Mouse (Mus musculus) hindbrain, postnatal 0 days (tissue): ENCODE data around the gene Actr5. TPM values are rescaled to one million over a fixed set of nuclear protein-coding genes. Genes with fewer than 3 reads are reported as not detected.
A peak's percentile ranks its signal among the peaks of the same experiment; 100 is the strongest.

Experiments
- ATAC-seq: fragments of 200-750 bp; cut with Nextera tagmentation; 2 replicates; pipeline ENCODE4 v1.8.0; 2017; ENCODE audit warnings: mild to moderate bottlenecking, moderate TSS enrichment, moderate library complexity
- DNase-seq: peaks from one replicate; pipeline ENCODE4 v3.0.0-alpha.2; 2015; ENCODE audit warnings: low spot score
- H3K27ac ChIP-seq: fragments of 300-500 bp; sonication (generic); 2 replicates; pipeline ENCODE4 v1.5.1; 2014; ENCODE audit warnings: mild to moderate bottlenecking
- H3K27me3 ChIP-seq: fragments of 300-500 bp; sonication (generic); 2 replicates; pipeline ENCODE4 v1.6.1; 2014; ENCODE audit warnings: low read length, mixed read lengths; ENCODE audit not compliant: insufficient read depth
- H3K36me3 ChIP-seq: fragments of 300-500 bp; sonication (generic); 2 replicates; pipeline ENCODE4 v1.6.1; 2014; ENCODE audit warnings: low read length, mixed read lengths; ENCODE audit not compliant: insufficient read depth
- H3K4me1 ChIP-seq: fragments of 300-500 bp; sonication (generic); 2 replicates; pipeline ENCODE4 v1.6.1; 2014; ENCODE audit warnings: antibody characterized with exemption, low read length, mixed read lengths; ENCODE audit not compliant: insufficient read depth
- H3K4me2 ChIP-seq: fragments of 300-500 bp; sonication (generic); 2 replicates; pipeline ENCODE4 v1.6.1; 2014; ENCODE audit warnings: low read depth, mild to moderate bottlenecking, low read length, moderate library complexity, mixed read lengths
- H3K4me3 ChIP-seq: fragments of 300-500 bp; sonication (generic); 2 replicates; pipeline ENCODE4 v1.5.1; 2014; ENCODE audit warnings: low read length
- H3K9ac ChIP-seq: fragments of 300-500 bp; sonication (generic); replicated peaks from 2 replicates; pipeline ENCODE4 v1.6.1; 2014; ENCODE audit warnings: mild to moderate bottlenecking, low read length, moderate library complexity, mixed read lengths
- H3K9me3 ChIP-seq: fragments of 300-500 bp; sonication (generic); 2 replicates; pipeline ENCODE4 v1.6.1; 2016; ENCODE audit warnings: low read length, mixed read lengths
- CTCF ChIP-seq: IDR thresholded peaks from 2 replicates; pipeline ENCODE4 v1.5.1; 2016; ENCODE audit warnings: antibody characterized with exemption, control low read depth, low read depth
- WGBS: fragments of 180-500 bp; shearing (Covaris S2); extraction: QIAGEN DNeasy Blood & Tissue Kit; methylation state at CpG from one replicate; pipeline ENCODE4 v1.1.7; 2014; 5-methylcytosine and 5-hydroxymethylcytosine counted together
- polyA plus RNA-seq: library from polyadenylated mRNA; unstranded; fragments of >200 nt; fragmentation: Nextera tagmentation; extraction: Ambion mirVana; gene quantifications from 2 replicates; pipeline ENCODE4 v1.2.1, GENCODE M21; 2015
- total RNA-seq: library from RNA; depleted of rRNA; stranded (reverse); fragments of >200 nt; gene quantifications from 2 replicates; pipeline ENCODE4 v1.2.3, GENCODE M21; 2014; rRNA removed

Actr5 gene
- 18.0 and 25.4 TPM in 2 replicates for total RNA-seq
- 8.0 and 8.6 TPM in 2 replicates for polyA plus RNA-seq

GRCm38 (mm10) chr2:158624718-158625222, at the start of gene Actr5:
Gene Actr5, plus strand, starts transcription at chr2:158624888.
- ATAC-seq (peak; percentile 97), DNase-seq (peak; percentile 98)
- Histone ChIP-seq H3K36me3 (0 out of 2 replicates have a peak, but pooled peaks cover 3% of the 10 kb centered on the region), H3K4me1 (peaks cover 5% of the 10 kb centered on the region; the same call in 1 of the 2 replicates), H3K4me2 (peak within 1 kb of the TSS; percentile 72), H3K27ac (peak within 1 kb of the TSS; percentile 87), H3K27me3 (no peaks in the 10 kb centered on the region), H3K9ac (peak within 1 kb of the TSS; percentile 86), H3K4me3 (peak within 1 kb of the TSS; percentile 94), H3K9me3 (no peaks in the 10 kb centered on the region)
- TF ChIP-seq CTCF = peak; percentile 25; the same call in 1 of the 2 replicates
- WGBS = under 1% methylated on average over 39 of the region's 39 CpGs

GRCm38 (mm10) chr2:158579979-158580378, 44.7 kb upstream of the Actr5 start:
- Histone ChIP-seq H3K9me3 (no peaks in the 10 kb centered on the region), H3K4me1 (no peaks in the 10 kb centered on the region), H3K27ac (no peak overlapping the region), H3K36me3 (no peaks in the 10 kb centered on the region), H3K4me3 (no peak overlapping the region), H3K9ac (no peak overlapping the region), H3K4me2 (no peak overlapping the region), H3K27me3 (no peaks in the 10 kb centered on the region)
- TF ChIP-seq CTCF = no peak
- WGBS = 35% methylated on average over 4 of the region's 4 CpGs
- ATAC-seq (no peak), DNase-seq (peak; percentile 30)

DNA sequence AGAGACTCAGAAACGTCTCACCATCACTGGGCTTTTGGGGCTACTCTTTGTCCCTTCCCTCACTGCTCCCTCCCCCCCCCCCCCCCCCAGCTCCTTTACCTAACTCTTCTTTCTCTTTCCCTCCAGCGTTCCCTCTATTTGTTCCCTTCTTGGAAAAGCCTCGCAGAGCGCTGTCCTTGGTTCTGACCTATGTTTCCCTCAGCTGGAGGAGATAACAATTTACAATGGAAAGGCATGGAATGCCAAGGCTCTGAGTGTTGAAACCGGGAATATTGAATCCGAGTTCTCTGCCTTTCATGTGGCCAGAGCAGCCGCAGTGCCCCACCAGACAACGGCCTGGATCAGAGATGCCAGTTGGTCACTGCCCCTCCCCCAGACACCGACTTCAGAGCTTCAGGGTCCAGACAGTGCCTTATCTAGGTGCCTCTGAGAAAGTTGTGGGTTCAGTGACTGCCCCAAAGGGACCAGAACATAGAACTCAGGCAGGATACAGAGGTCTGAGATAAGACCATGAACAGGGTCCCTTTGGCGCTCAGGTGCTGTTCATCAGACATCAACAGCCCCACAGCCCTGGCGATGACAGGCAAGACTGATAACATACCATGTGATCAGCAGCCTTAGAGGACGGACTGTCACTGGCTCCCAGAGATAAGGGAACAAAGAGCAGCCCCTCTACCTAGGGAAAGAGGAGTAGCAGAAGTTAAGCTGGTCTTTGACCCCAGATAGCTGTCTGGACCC, 39.9 kb upstream of the Actr5 start:
- 0 out of 2 replicates have a peak, but pooled peaks cover 7% of the 10 kb centered on the region for H3K4me1 ChIP-seq
- no peak for TF ChIP-seq CTCF
- 16% methylated on average over 12 of the region's 12 CpGs for WGBS
- no peak overlapping the region for H3K4me2 ChIP-seq
- H3K9me3 ChIP-seq = no peaks in the 10 kb centered on the region
- no peaks in the 10 kb centered on the region for H3K27me3 ChIP-seq
- no peak overlapping the region for H3K9ac ChIP-seq
- H3K4me3 ChIP-seq = no peak overlapping the region
- DNase-seq (peak; percentile 25), ATAC-seq (no peak)
- no peaks in the 10 kb centered on the region for H3K36me3 ChIP-seq
- no peak overlapping the region for H3K27ac ChIP-seq

DNA sequence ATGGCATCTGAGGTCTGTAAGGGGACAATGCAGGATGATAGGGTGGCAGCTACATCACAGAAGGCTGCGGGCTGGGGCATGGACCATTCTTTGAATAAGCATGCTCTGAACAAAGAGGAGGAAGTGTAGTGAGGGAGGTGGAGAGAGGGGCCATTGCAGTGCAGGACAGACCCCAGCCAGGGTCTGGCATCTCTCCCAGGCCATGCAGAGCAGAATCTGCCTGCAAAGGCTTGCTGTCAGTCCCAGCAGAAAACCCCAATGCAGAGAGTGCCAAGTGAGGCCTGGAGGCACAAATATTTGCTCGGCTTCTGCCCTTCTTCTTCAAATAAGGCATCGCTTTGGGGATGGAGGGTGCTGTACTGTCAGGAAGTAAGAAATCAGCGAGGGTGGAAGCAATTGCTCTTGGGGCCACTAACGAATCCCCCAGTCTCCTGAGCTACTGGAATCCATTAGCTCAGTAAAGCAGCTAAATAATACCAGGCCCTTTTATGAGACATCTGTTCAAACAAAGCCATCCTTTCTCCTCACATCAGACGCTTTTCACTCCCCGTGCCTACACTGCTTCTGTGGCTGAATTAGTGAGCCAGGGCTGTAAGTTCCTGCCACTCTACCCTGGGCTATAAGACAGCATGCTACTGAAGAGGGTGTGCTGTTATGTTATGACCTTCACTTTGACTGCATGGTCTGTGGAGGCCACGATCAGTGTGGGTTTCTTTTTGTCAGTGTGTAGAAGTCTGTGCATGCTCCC, 36.0 kb upstream of the Actr5 start:
- no peak for TF ChIP-seq CTCF
- Histone ChIP-seq H3K9me3 (no peaks in the 10 kb centered on the region), H3K27ac (peak overlapping the region; percentile 1; the same call in 1 of the 2 replicates), H3K4me3 (no peak overlapping the region), H3K4me1 (0 out of 2 replicates have a peak, but pooled peaks cover 7% of the 10 kb centered on the region), H3K27me3 (peaks cover 2% of the 10 kb centered on the region; the same call in 1 of the 2 replicates), H3K36me3 (no peaks in the 10 kb centered on the region), H3K9ac (no peak overlapping the region), H3K4me2 (no peak overlapping the region)
- peak; percentile 47 for ATAC-seq
- DNase-seq = peak; percentile 52
- 16% methylated on average over 8 of the region's 8 CpGs for WGBS

DNA sequence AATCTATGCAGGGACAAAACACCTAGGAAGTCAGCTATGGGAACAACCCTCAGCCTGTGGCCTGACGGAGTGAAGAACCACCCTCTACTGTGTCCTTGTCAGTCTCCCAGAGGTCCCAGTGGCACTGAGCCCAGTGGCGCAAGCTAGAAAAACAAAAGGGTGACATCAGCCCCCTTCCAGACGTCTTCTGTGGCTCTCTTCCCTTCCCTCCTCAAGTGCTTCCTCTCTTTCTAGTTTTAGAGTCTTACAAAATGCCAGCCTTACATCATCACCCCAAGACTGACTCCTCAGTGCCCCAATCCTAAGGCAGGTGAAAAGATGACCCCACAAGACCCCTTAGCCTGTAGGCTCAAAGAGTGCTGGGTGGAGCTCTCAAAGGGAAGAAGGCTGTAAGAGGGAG, 34.2 kb upstream of the Actr5 start:
- 54% methylated on average over 3 of the region's 3 CpGs for WGBS

GRCm38 (mm10) chr2:158591286-158591685, 33.4 kb upstream of the Actr5 start:
- DNase-seq (peak; percentile 57), ATAC-seq (peak; percentile 41; the same call in 1 of the 2 replicates)
- Histone ChIP-seq H3K4me1 (peaks cover 18% of the 10 kb centered on the region; the same call in 1 of the 2 replicates), H3K27me3 (peaks cover 2% of the 10 kb centered on the region; the same call in 1 of the 2 replicates), H3K9me3 (no peaks in the 10 kb centered on the region), H3K9ac (no peak overlapping the region), H3K36me3 (no peaks in the 10 kb centered on the region), H3K4me2 (no peak overlapping the region), H3K4me3 (no peak overlapping the region), H3K27ac (no peak overlapping the region)
- 40% methylated on average over 5 of the region's 5 CpGs for WGBS
- TF ChIP-seq CTCF = no peak

More for the DNA sequence above, 34.2 kb upstream of the Actr5 start:
- Histone ChIP-seq H3K27me3 (peaks cover 2% of the 10 kb centered on the region; the same call in 1 of the 2 replicates), H3K36me3 (no peaks in the 10 kb centered on the region), H3K4me1 (peaks cover 16% of the 10 kb centered on the region; the same call in 1 of the 2 replicates), H3K9me3 (no peaks in the 10 kb centered on the region), H3K4me2 (no peak overlapping the region), H3K4me3 (no peak overlapping the region), H3K27ac (no peak overlapping the region), H3K9ac (no peak overlapping the region)
- TF ChIP-seq CTCF = no peak
- no peak for DNase-seq
- no peak for ATAC-seq
